Mouse (Mus musculus) heart, embryonic 14.5 days (tissue): ENCODE measurements at regions not wholly inside any gene's neighbourhood (a gene's known extent, or its start where the extent isn't known, plus 50 kb on each side); places are given as distances from the start of the nearest gene placed in this dataset.
"Not testable (repeated sequence)": the region's sequence is repeated elsewhere in the genome, so short reads cannot be mapped to it uniquely, and the experiment has no call there.

Experiments used
- ATAC-seq: fragments of 200-750 bp; cut with Nextera tagmentation; 2 replicates; pipeline ENCODE4 v1.8.0; 2017; ENCODE audit warnings: low read depth, moderate TSS enrichment; ENCODE audit not compliant: insufficient number of reproducible peaks, insufficient read depth, low FRiP score
- H3K27ac ChIP-seq, 2 experiments: fragments of 200-500 bp in 1 of 2; fragments of 300-500 bp in 1 of 2; sonication (generic) in 1 of 2; replicated peaks in 1 of 2; 2 replicates each; pipeline ENCODE4 v1.5.1; 2012 to 2014; ENCODE audit warnings: low read depth in 2 of 2, low read length in 2 of 2, control low read depth in 1 of 2, mild to moderate bottlenecking in 1 of 2, mixed read lengths in 1 of 2; ENCODE audit not compliant: control insufficient read depth in 1 of 2, insufficient read depth in 1 of 2
- H3K27me3 ChIP-seq: fragments of 300-500 bp; sonication (generic); 2 replicates; pipeline ENCODE4 v1.6.1; 2014; ENCODE audit warnings: mild to moderate bottlenecking, low read length, control low read depth; ENCODE audit not compliant: control insufficient read depth, insufficient read depth
- H3K36me3 ChIP-seq: fragments of 300-500 bp; sonication (generic); 2 replicates; pipeline ENCODE4 v1.6.1; 2014; ENCODE audit warnings: mild to moderate bottlenecking, control low read depth, low read length, mixed read lengths; ENCODE audit not compliant: control insufficient read depth, insufficient read depth
- H3K4me1 ChIP-seq, 2 experiments: fragments of 200-500 bp in 1 of 2; fragments of 300-500 bp in 1 of 2; sonication (generic) in 1 of 2; 2 replicates each; pipeline ENCODE4 v1.6.1; 2012 to 2014; ENCODE audit warnings: low read length in 2 of 2, control low read depth in 1 of 2, mixed read lengths in 1 of 2; ENCODE audit not compliant: control insufficient read depth in 2 of 2, insufficient read depth in 2 of 2
- H3K4me2 ChIP-seq: fragments of 300-500 bp; sonication (generic); 2 replicates; pipeline ENCODE4 v1.6.1; 2014; ENCODE audit warnings: mild to moderate bottlenecking, low read length
- H3K4me3 ChIP-seq, 2 experiments: fragments of 200-500 bp in 1 of 2; fragments of 300-500 bp in 1 of 2; sonication (generic) in 1 of 2; 2 replicates each; pipeline ENCODE4 v1.5.1; 2012 to 2014; ENCODE audit warnings: low read length in 2 of 2, mild to moderate bottlenecking in 2 of 2, control low read depth in 1 of 2, low read depth in 1 of 2, moderate library complexity in 1 of 2; ENCODE audit not compliant: control insufficient read depth in 1 of 2, insufficient read depth in 1 of 2
- H3K9ac ChIP-seq: fragments of 300-500 bp; sonication (generic); 2 replicates; pipeline ENCODE4 v1.6.1; 2014; ENCODE audit warnings: mild to moderate bottlenecking, low read length
- H3K9me3 ChIP-seq: fragments of 300-500 bp; sonication (generic); 2 replicates; pipeline ENCODE4 v1.6.1; 2016; ENCODE audit warnings: low read length, control low read depth; ENCODE audit not compliant: control insufficient read depth
- WGBS: fragments of 180-500 bp; shearing (Covaris S2); extraction: QIAGEN DNeasy Blood & Tissue Kit; methylation state at CpG from one replicate; pipeline ENCODE4 v1.1.7; 2014; 5-methylcytosine and 5-hydroxymethylcytosine counted together

DNA sequence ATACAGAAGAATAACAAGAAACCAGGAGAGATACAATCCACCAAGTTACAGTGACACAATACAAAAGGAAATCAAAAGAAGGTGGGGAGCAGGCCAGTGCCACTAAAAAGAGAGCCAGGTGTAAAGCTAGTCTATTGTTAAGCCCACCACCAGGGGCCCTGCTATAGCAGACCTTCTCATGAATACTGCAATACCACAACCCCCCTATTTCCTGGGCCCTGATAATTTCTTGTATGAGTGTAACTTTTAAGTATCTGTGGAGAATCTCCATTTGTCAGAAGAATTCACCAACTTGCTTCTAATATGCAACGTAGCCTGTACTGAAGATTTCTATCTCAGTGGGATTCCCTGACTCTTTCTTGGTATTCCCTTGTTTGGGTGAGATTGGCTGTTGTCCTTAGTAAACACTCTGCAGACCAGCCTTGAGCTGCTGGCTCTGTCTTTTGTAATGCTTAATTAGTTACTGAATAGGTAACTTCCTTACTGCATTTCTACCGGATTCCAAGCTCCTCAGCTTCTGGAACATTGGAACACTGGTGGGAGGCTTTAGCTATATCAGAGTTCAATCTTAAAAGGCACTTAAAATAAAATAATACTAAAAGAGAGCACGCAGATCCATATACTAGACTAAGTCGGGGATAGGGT, 120.5 kb upstream of the Mon1b start:
- H3K27ac ChIP-seq, ATAC-seq, H3K9me3 ChIP-seq, H3K36me3 ChIP-seq, H3K9ac ChIP-seq, H3K4me3 ChIP-seq, H3K4me2 ChIP-seq, H3K4me1 ChIP-seq, H3K27me3 ChIP-seq: not testable (repeated sequence)
- 75% methylated on average over 4 of the region's 4 CpGs for WGBS

DNA sequence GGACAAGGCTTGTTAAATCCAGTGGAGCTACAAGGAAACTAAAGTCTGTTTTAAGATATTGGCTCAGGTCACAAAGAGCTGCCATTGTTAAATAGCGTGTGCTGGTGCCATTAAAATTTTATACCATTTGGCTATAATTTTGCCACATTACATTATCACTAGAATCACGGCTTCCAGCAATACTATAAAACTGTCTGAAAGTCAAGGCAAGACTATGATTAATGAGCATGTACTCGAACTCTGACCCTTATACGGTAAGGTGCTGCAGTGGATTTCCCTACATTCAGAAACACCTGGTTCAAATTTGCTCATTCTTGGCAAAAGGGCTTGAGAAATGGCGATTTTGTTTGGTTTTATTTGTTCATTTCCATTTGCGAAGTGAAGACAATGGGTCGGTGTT, 119.2 kb upstream of the Mon1b start:
- H3K36me3 ChIP-seq: no peaks in the 10 kb centered on the region
- 86% methylated on average over 7 of the region's 7 CpGs for WGBS

DNA sequence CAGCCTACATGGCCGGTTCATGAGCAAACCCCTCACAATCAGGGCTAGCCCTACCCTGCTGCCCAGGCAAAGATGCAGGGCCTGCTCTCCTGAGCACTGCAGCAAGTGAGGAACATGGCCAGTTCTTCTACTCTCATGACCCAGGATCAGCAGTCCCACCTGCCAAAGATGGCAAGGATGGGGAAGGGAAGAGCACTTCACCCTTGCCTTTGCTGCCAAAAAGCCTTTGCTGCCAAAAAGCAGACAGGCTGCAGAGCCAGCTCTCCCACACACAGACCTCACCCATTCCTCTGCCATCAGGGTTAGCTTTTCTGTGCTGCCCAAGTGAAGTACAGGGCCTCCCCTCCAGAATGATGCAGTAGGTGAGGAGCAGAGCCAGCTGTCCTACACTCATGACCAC, 117.5 kb upstream of the Mon1b start:
- Histone ChIP-seq H3K27ac (no peak overlapping the region), H3K4me2 (no peak overlapping the region)
- WGBS: 60% methylated on average over 1 of the region's 1 CpGs

More for the DNA sequence above, 119.2 kb upstream of the Mon1b start:
- no peaks in the 10 kb centered on the region for H3K9me3 ChIP-seq
- H3K27ac ChIP-seq: no peak overlapping the region
- no peaks in the 10 kb centered on the region for H3K27me3 ChIP-seq
- no peak overlapping the region for H3K4me3 ChIP-seq
- ATAC-seq: no peak
- no peak overlapping the region for H3K4me2 ChIP-seq
- no peaks in the 10 kb centered on the region for H3K4me1 ChIP-seq
- H3K9ac ChIP-seq: no peak overlapping the region

DNA sequence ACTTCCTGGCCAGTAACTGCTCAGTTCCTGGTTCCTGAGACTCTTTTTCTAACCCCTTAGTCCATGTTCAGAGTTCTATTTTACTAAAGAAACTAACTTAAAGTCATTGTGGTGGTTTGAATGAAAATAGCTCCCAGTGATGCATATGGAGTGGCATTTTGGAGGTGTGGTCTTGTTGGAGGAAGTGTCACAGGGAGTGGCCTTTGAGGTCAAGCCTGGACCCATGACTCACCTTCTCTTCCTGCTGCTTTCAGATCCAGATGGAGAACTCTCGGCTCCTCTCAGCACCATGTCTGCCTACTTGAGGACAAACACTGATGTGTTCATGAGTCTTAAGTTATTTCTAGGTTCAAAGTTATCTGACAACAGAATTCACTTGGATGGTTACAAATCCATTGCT, 111.8 kb upstream of the Mon1b start:
- H3K27me3 ChIP-seq: no peaks in the 10 kb centered on the region
- no peak overlapping the region for H3K4me2 ChIP-seq
- WGBS: 24% methylated on average over 1 of the region's 1 CpGs
- no peaks in the 10 kb centered on the region for H3K36me3 ChIP-seq
- no peaks in the 10 kb centered on the region for H3K9me3 ChIP-seq
- no peak overlapping the region for H3K27ac ChIP-seq
- no peak overlapping the region for H3K9ac ChIP-seq
- H3K4me1 ChIP-seq: no peaks in the 10 kb centered on the region
- no peak overlapping the region for H3K4me3 ChIP-seq
- no peak for ATAC-seq

More for the DNA sequence above, 117.5 kb upstream of the Mon1b start:
- no peak overlapping the region for H3K9ac ChIP-seq
- no peaks in the 10 kb centered on the region for H3K27me3 ChIP-seq
- no peak for ATAC-seq
- no peaks in the 10 kb centered on the region for H3K9me3 ChIP-seq
- H3K36me3 ChIP-seq: no peaks in the 10 kb centered on the region
- no peak overlapping the region for H3K4me3 ChIP-seq
- no peaks in the 10 kb centered on the region for H3K4me1 ChIP-seq

DNA sequence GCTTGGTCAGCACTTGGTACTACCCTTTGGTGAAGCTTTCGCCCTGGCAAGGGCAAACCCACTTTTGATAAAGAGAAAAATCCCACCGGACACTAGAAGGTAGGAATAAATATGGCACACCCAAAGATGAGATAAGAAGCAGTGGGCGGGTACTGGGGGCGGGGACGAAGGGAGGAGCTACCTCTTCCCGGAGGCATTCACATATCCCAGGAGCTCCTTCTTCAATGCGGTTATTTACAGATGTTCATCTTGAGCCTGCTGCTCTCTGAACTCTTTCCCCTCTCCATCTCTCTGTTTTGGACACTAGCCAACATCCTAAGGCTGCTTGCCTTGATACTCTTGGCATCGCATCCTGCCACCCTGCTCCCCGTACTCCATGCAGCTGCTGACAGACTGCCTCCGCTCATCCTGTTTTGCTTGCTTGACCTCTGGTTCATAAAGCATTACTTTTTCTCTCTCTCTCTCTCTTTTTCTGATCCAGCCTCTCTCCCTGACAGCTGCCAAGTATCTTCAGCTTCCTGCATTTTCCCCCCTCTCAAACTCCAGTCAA, 104.2 kb upstream of the Mon1b start:
- Histone ChIP-seq H3K4me2 (no peak overlapping the region), H3K9ac (no peak overlapping the region), H3K4me3 (no peak overlapping the region), H3K27me3 (no peaks in the 10 kb centered on the region), H3K27ac (no peak overlapping the region), H3K4me1 (no peaks in the 10 kb centered on the region; a peak in 1 of 4 replicates), H3K36me3 (no peaks in the 10 kb centered on the region), H3K9me3 (0 out of 2 replicates have a peak, but pooled peaks cover 3% of the 10 kb centered on the region)
- no peak for ATAC-seq
- WGBS: 49% methylated on average over 10 of the region's 10 CpGs

DNA sequence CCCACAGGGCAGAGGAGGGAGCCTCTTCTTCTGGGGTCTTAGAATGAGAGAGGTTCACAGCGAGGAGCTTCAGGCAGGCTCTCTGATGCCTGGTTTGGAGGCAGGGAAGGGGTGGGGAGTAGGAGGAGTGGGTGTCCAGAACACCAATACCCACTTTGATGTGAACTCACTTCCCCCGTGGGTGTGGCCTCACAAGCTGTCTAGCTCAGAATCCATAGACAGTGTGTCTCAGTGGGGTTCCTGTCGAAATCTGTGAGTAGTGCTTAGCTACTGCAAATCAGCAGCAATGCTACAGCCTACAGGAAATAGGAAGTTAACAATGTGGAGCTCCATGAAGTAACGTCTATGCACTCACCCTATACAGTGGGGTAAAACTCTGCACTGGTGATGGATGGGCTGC, 102.5 kb upstream of the Mon1b start:
- Histone ChIP-seq H3K36me3 (no peaks in the 10 kb centered on the region), H3K9ac (no peak overlapping the region), H3K27me3 (no peaks in the 10 kb centered on the region), H3K9me3 (0 out of 2 replicates have a peak, but pooled peaks cover 3% of the 10 kb centered on the region), H3K4me3 (no peak overlapping the region), H3K27ac (no peak overlapping the region), H3K4me2 (no peak overlapping the region), H3K4me1 (no peaks in the 10 kb centered on the region; a peak in 1 of 4 replicates)
- WGBS: 50% methylated on average over 4 of the region's 4 CpGs
- ATAC-seq: no peak

DNA sequence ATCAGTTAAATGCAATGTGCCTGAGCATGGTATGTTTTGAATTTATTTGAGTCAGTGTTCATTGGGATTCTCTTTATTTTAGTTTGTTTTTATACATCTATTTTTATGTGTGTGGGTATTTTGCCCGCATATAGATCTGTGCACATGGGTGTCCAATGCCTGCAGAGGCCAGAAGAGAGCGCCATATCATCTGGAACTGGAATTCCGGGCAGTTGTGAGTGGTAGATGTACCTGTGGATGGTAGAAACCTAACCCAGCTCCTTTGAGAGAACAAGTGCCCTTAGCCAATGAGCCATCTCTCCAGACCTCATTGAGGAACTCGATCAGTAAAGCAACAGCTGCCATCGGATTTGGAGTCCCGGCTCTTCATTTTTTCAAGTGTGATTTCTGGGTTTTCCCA, 94.0 kb upstream of the Mon1b start:
- no peaks in the 10 kb centered on the region for H3K36me3 ChIP-seq
- WGBS: 78% methylated on average over 6 of the region's 6 CpGs
- no peaks in the 10 kb centered on the region for H3K4me1 ChIP-seq
- no peak overlapping the region for H3K4me3 ChIP-seq
- no peak overlapping the region for H3K9ac ChIP-seq
- ATAC-seq: no peak
- H3K9me3 ChIP-seq: no peaks in the 10 kb centered on the region
- H3K4me2 ChIP-seq: no peak overlapping the region
- no peaks in the 10 kb centered on the region for H3K27me3 ChIP-seq
- H3K27ac ChIP-seq: no peak overlapping the region

DNA sequence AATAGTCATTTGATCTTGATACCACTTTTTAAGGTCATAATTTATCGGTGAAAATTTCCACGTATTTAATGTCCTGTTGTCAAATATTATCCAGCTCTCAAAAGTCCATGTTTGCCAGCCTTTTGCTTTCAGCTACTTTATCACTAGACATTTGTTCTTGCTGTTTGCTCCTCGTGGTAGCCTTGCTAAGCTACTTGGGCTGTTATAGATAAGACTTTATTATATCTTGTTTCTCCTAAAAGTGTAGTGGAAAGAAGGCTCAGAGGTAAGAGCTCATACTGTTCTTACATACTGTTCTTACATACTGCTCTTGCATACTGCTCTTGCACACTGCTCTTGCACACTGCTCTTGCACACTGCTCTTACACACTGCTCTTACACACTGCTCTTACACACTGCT, 93.3 kb upstream of the Mon1b start:
- no peak overlapping the region for H3K27ac ChIP-seq
- H3K4me1 ChIP-seq: no peaks in the 10 kb centered on the region
- no peak overlapping the region for H3K9ac ChIP-seq
- H3K9me3 ChIP-seq: no peaks in the 10 kb centered on the region
- no peaks in the 10 kb centered on the region for H3K27me3 ChIP-seq
- ATAC-seq: no peak
- no peak overlapping the region for H3K4me2 ChIP-seq
- no peaks in the 10 kb centered on the region for H3K36me3 ChIP-seq
- WGBS: 58% methylated on average over 3 of the region's 3 CpGs
- no peak overlapping the region for H3K4me3 ChIP-seq
